Mouse (Mus musculus) ES-Bruce4 (cell line): ENCODE data around the gene Icam1. TPM values are rescaled to one million over a fixed set of nuclear protein-coding genes. Genes with fewer than 3 reads are reported as not detected.

Experiments
- H3K27ac ChIP-seq: 2 replicates; pipeline ENCODE4 v1.5.1; 2012; ENCODE audit warnings: low read length, inconsistent platforms; ENCODE audit not compliant: insufficient read depth
- H3K27me3 ChIP-seq: 2 replicates; pipeline ENCODE4 v1.6.1; 2012; ENCODE audit warnings: mild to moderate bottlenecking, low read length, inconsistent platforms; ENCODE audit not compliant: control insufficient read depth, poor library complexity, insufficient read depth, severe bottlenecking
- H3K36me3 ChIP-seq: 2 replicates; pipeline ENCODE4 v1.6.1; 2012; ENCODE audit warnings: inconsistent platforms, mild to moderate bottlenecking, low read length, moderate library complexity; ENCODE audit not compliant: control insufficient read depth, poor library complexity, insufficient read depth, severe bottlenecking
- H3K4me1 ChIP-seq: one replicate; pipeline ENCODE4 v1.8.1; 2011; ENCODE audit warnings: low read length; ENCODE audit not compliant: control insufficient read depth, insufficient read depth
- H3K4me3 ChIP-seq: 2 replicates; pipeline ENCODE4 v1.5.1; 2011; ENCODE audit warnings: low read depth, mild to moderate bottlenecking, low read length
- H3K9ac ChIP-seq: 2 replicates; pipeline ENCODE4 v1.6.1; 2012; ENCODE audit warnings: low read depth, mild to moderate bottlenecking, inconsistent platforms; ENCODE audit not compliant: poor library complexity, severe bottlenecking
- H3K9me3 ChIP-seq: replicated peaks from 2 replicates; pipeline ENCODE4 v1.6.1; 2012; ENCODE audit warnings: mild to moderate bottlenecking, low read length, inconsistent platforms; ENCODE audit not compliant: control insufficient read depth, poor library complexity, insufficient read depth, severe bottlenecking
- CTCF ChIP-seq: IDR thresholded peaks from one replicate; pipeline ENCODE4 v1.8.1; 2011; ENCODE audit warnings: low read depth, low read length
- EP300 ChIP-seq: IDR thresholded peaks from 2 replicates; pipeline ENCODE4 v1.6.1; 2011; ENCODE audit warnings: low read depth, low read length; ENCODE audit not compliant: insufficient read depth
- POLR2A ChIP-seq: IDR thresholded peaks from one replicate; pipeline ENCODE4 v1.8.1; 2011; ENCODE audit warnings: low read length; ENCODE audit not compliant: insufficient read depth
- polyA plus RNA-seq: library from polyadenylated mRNA; stranded (reverse); fragments of >200 nt; gene quantifications from 2 replicates; pipeline ENCODE4 v1.2.4, GENCODE M21; 2011; ENCODE audit warnings: low read depth; ENCODE audit not compliant: missing spikeins, insufficient read depth, insufficient read length

Icam1 gene
- polyA plus RNA-seq, 1 experiment = 25.7 TPM

- Histone ChIP-seq H3K27me3 (no peaks in the 10 kb centered on the region; the same call in 1 of the 2 replicates), H3K27ac (no peak overlapping the region), H3K4me1 (no peaks in the 10 kb centered on the region), H3K9me3 (no peaks in the 10 kb centered on the region), H3K4me3 (peak overlapping the region; percentile 13; the same call in 1 of the 2 replicates), H3K36me3 (no peaks in the 10 kb centered on the region), H3K9ac (no peak overlapping the region)
- TF ChIP-seq POLR2A (no peak), EP300 (no peak), CTCF (no peak)
These were observed 18.8 kb downstream of the Icam1 start for GRCm38 (mm10) chr9:21034481-21035085.

DNA sequence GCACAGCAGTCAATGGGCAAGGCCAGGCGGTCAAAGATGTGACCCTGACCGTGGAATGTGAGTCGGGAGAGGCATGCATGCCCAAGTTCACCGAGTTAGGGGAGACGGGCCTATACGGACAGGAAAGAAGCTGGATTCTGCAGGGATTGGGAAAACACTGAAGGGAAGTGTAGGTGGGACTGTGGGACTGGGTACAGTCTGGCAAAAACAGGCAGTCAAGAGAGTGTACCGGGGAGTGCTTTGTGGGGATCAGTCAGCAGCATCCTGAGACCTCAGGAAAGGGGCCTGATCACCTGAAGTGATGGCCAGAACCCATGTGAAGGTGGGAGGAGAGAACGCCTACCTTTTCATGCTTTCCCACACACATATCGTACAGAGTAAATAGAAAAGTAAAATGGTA is 19.8 kb downstream of the Icam1 start:
- TF ChIP-seq POLR2A (no peak), EP300 (no peak), CTCF (no peak)

DNA sequence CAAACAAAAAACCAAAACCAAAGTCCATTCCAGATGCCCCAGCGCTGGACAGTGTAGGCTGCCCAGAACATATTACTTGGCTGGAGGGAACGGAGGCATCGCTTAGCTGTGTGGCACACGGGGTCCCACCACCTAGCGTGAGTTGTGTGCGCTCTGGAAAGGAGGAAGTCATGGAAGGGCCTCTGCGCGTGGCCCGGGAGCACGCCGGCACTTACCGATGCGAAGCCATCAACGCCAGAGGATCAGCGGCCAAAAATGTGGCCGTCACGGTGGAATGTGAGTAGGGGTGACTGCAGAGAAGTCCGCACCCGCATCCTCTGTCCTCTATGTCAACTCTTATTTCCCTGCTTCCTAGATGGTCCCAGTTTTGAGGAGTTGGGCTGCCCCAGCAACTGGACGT is 20.4 kb downstream of the Icam1 start:
- TF ChIP-seq EP300 (no peak), POLR2A (no peak), CTCF (no peak)
- no peak overlapping the region for H3K9ac ChIP-seq
- H3K27ac ChIP-seq = no peak overlapping the region
- no peaks in the 10 kb centered on the region for H3K36me3 ChIP-seq
- no peaks in the 10 kb centered on the region for H3K4me1 ChIP-seq
- H3K4me3 ChIP-seq = peak overlapping the region; percentile 51
- no peaks in the 10 kb centered on the region; the same call in 1 of the 2 replicates for H3K27me3 ChIP-seq
- no peaks in the 10 kb centered on the region for H3K9me3 ChIP-seq

More for the DNA sequence above, 19.8 kb downstream of the Icam1 start:
- Histone ChIP-seq H3K9me3 (no peaks in the 10 kb centered on the region), H3K27me3 (no peaks in the 10 kb centered on the region; the same call in 1 of the 2 replicates), H3K27ac (no peak overlapping the region), H3K4me3 (peak overlapping the region; percentile 18), H3K4me1 (no peaks in the 10 kb centered on the region), H3K9ac (no peak overlapping the region), H3K36me3 (no peaks in the 10 kb centered on the region)

- H3K9ac ChIP-seq = 0 out of 2 replicates have a peak overlapping the region, but pooled peaks have one; percentile 17
- H3K4me3 ChIP-seq = peak overlapping the region; percentile 51
- no peaks in the 10 kb centered on the region for H3K4me1 ChIP-seq
These were observed 20.9 kb downstream of the Icam1 start for GRCm38 (mm10) chr9:21036666-21037065.

GRCm38 (mm10) chr9:21037481-21037891 is 21.7 kb downstream of the Icam1 start:
- no peaks in the 10 kb centered on the region for H3K9me3 ChIP-seq
- 0 out of 2 replicates have a peak overlapping the region, but pooled peaks have one; percentile 17 for H3K9ac ChIP-seq
- H3K27me3 ChIP-seq = no peaks in the 10 kb centered on the region
- H3K4me1 ChIP-seq = no peaks in the 10 kb centered on the region
- no peak overlapping the region for H3K27ac ChIP-seq
- TF ChIP-seq EP300 = no peak
- no peaks in the 10 kb centered on the region for H3K36me3 ChIP-seq
- peak overlapping the region; percentile 36 for H3K4me3 ChIP-seq

More at GRCm38 (mm10) chr9:21036666-21037065, 20.9 kb downstream of the Icam1 start:
- H3K9me3 ChIP-seq = no peaks in the 10 kb centered on the region
- no peaks in the 10 kb centered on the region; the same call in 1 of the 2 replicates for H3K27me3 ChIP-seq
- TF ChIP-seq POLR2A = no peak
- no peak for TF ChIP-seq CTCF
- TF ChIP-seq EP300 = no peak
- no peak overlapping the region for H3K27ac ChIP-seq
- H3K36me3 ChIP-seq = no peaks in the 10 kb centered on the region

DNA sequence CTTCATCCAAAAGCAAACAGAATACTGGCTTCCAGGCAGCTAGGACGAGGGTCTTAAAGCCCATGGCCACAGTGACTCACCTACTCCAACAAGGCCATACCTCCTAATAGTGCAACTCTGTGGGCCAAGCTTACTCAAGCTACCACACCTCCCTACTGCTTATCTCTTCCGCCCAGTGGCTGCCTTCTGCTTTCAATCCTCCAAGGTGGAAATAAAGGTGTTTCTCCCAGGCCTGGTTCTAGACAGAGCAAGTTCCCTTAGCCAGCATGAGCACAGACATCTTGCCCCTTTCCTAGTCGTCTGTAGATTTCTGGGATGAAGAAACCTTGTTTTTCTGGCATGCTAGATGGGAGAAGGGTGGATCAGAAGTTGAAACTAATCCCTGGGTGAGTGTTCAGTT is 24.0 kb downstream of the Icam1 start:
- Histone ChIP-seq H3K4me3 (no peak overlapping the region), H3K27me3 (no peaks in the 10 kb centered on the region), H3K9me3 (no peaks in the 10 kb centered on the region), H3K4me1 (no peaks in the 10 kb centered on the region), H3K9ac (no peak overlapping the region), H3K36me3 (no peaks in the 10 kb centered on the region), H3K27ac (no peak overlapping the region)
- no peak for TF ChIP-seq EP300
- TF ChIP-seq CTCF = no peak
- TF ChIP-seq POLR2A = no peak
